Mouse (Mus musculus): ENCODE results near the gene Bub3. TPM values are rescaled to one million over a fixed set of nuclear protein-coding genes. Genes with fewer than 3 reads are reported as not detected.

Bub3 gene
- total RNA-seq, 1 experiment, result 131 TPM

- Histone ChIP-seq H3K9me3 (ENCODE audit: control insufficient read depth, insufficient read depth, low read depth, low read length) (no peaks in the 10 kb centered on the region), H3K9ac (ENCODE audit: insufficient read depth, low read depth, low read length, poor library complexity, severe bottlenecking) (peak overlapping the region; percentile 99), H3K27ac (ENCODE audit: insufficient read depth, low read depth, low read length, poor library complexity, severe bottlenecking) (peak overlapping the region; percentile 64), H3K4me3 (ENCODE audit: insufficient read depth in 1 of 2, low read depth in 1 of 2, low read length in 2 of 2, poor library complexity in 1 of 2, severe bottlenecking in 1 of 2) (peak overlapping the region; percentile 91 to 95), H3K36me3 (ENCODE audit: control insufficient read depth, insufficient read depth, low read length, poor library complexity, severe bottlenecking) (peaks cover 23% of the 10 kb centered on the region), H3K4me1 (ENCODE audit: control insufficient read depth in 2 of 2, insufficient read depth in 2 of 2, low read length in 2 of 2, poor library complexity in 1 of 2) (peaks cover 0 to 2% of the 10 kb centered on the region in 2 experiments; a peak in 1 of 4 replicates)
- no peak for DNase-seq (ENCODE audit: low read depth, low spot score)
- TF ChIP-seq HCFC1 (IDR thresholded peaks at IDR 0.05; ENCODE audit: borderline replicate concordance, insufficient read depth, low read length) (no peak), ZNF384 (IDR thresholded peaks at IDR 0.05; ENCODE audit: low read depth, low read length) (no peak), CHD2 (IDR thresholded peaks at IDR 0.05; ENCODE audit: low read depth, low read length) (no peak), ZC3H11A (IDR thresholded peaks at IDR 0.05; ENCODE audit: borderline replicate concordance, low read depth, low read length) (no peak)
- in situ Hi-C loops (cut with MboI; ENCODE audit: low sequenced_read_pairs in 2 of 2, unreplicated experiment in 2 of 2), result no loop called here
Measured at GRCm38 (mm10) chr7:131560697-131561042, 648 bp downstream of the Bub3 start.

GRCm38 (mm10) chr7:131575246-131575645 is 15.2 kb downstream of the Bub3 start:
- DNase-seq (ENCODE audit: low read depth, low spot score), result no peak
- TF ChIP-seq ZC3H11A (IDR thresholded peaks at IDR 0.05; ENCODE audit: borderline replicate concordance, low read depth, low read length), result no peak
- TF ChIP-seq MAFK (IDR thresholded peaks at IDR 0.05; ENCODE audit: insufficient read depth, low read depth, low read length), result no peak
- no peak for TF ChIP-seq ZNF384 (IDR thresholded peaks at IDR 0.05; ENCODE audit: low read depth, low read length)
- TF ChIP-seq HCFC1 (IDR thresholded peaks at IDR 0.05; ENCODE audit: borderline replicate concordance, insufficient read depth, low read length), result no peak
- no peak for TF ChIP-seq CHD2 (IDR thresholded peaks at IDR 0.05; ENCODE audit: low read depth, low read length)
- H3K4me1 ChIP-seq (ENCODE audit: control insufficient read depth in 2 of 2, insufficient read depth in 2 of 2, low read length in 2 of 2, poor library complexity in 1 of 2), result no peaks in the 10 kb centered on the region
- H3K36me3 ChIP-seq (ENCODE audit: control insufficient read depth, insufficient read depth, low read length, poor library complexity, severe bottlenecking), result peaks cover 14% of the 10 kb centered on the region
- H3K9me3 ChIP-seq (ENCODE audit: control insufficient read depth, insufficient read depth, low read depth, low read length), result no peaks in the 10 kb centered on the region
- no peak overlapping the region for H3K9ac ChIP-seq (ENCODE audit: insufficient read depth, low read depth, low read length, poor library complexity, severe bottlenecking)
- no peak overlapping the region for H3K4me3 ChIP-seq (ENCODE audit: insufficient read depth in 1 of 2, low read depth in 1 of 2, low read length in 2 of 2, poor library complexity in 1 of 2, severe bottlenecking in 1 of 2)
- in situ Hi-C loops (cut with MboI; ENCODE audit: low sequenced_read_pairs in 2 of 2, unreplicated experiment in 2 of 2), result no loop called here
- no peak overlapping the region for H3K27ac ChIP-seq (ENCODE audit: insufficient read depth, low read depth, low read length, poor library complexity, severe bottlenecking)

GRCm38 (mm10) chr7:131582178-131582577 is 22.2 kb downstream of the Bub3 start:
- H3K4me3 ChIP-seq (ENCODE audit: insufficient read depth in 1 of 2, low read depth in 1 of 2, low read length in 2 of 2, poor library complexity in 1 of 2, severe bottlenecking in 1 of 2), result no peak overlapping the region
- H3K9ac ChIP-seq (ENCODE audit: insufficient read depth, low read depth, low read length, poor library complexity, severe bottlenecking), result no peak overlapping the region
- TF ChIP-seq ZC3H11A (IDR thresholded peaks at IDR 0.05; ENCODE audit: borderline replicate concordance, low read depth, low read length), result no peak
- H3K36me3 ChIP-seq (ENCODE audit: control insufficient read depth, insufficient read depth, low read length, poor library complexity, severe bottlenecking), result no peaks in the 10 kb centered on the region
- H3K27ac ChIP-seq (ENCODE audit: insufficient read depth, low read depth, low read length, poor library complexity, severe bottlenecking), result no peak overlapping the region
- in situ Hi-C loops (cut with MboI; ENCODE audit: low sequenced_read_pairs in 2 of 2, unreplicated experiment in 2 of 2), result no loop called here
- no peaks in the 10 kb centered on the region for H3K4me1 ChIP-seq (ENCODE audit: control insufficient read depth in 2 of 2, insufficient read depth in 2 of 2, low read length in 2 of 2, poor library complexity in 1 of 2)
- DNase-seq (ENCODE audit: low read depth, low spot score), result no peak
- no peaks in the 10 kb centered on the region for H3K9me3 ChIP-seq (ENCODE audit: control insufficient read depth, insufficient read depth, low read depth, low read length)

- in situ Hi-C loops (cut with MboI; ENCODE audit: low sequenced_read_pairs in 2 of 2, unreplicated experiment in 2 of 2), result no loop called here
- Histone ChIP-seq H3K9ac (ENCODE audit: insufficient read depth, low read depth, low read length, poor library complexity, severe bottlenecking) (no peak overlapping the region), H3K27ac (ENCODE audit: insufficient read depth, low read depth, low read length, poor library complexity, severe bottlenecking) (no peak overlapping the region), H3K4me1 (ENCODE audit: control insufficient read depth in 2 of 2, insufficient read depth in 2 of 2, low read length in 2 of 2, poor library complexity in 1 of 2) (no peaks in the 10 kb centered on the region), H3K36me3 (ENCODE audit: control insufficient read depth, insufficient read depth, low read length, poor library complexity, severe bottlenecking) (no peaks in the 10 kb centered on the region), H3K4me3 (ENCODE audit: insufficient read depth in 1 of 2, low read depth in 1 of 2, low read length in 2 of 2, poor library complexity in 1 of 2, severe bottlenecking in 1 of 2) (no peak overlapping the region), H3K9me3 (ENCODE audit: control insufficient read depth, insufficient read depth, low read depth, low read length) (no peaks in the 10 kb centered on the region)
- DNase-seq (ENCODE audit: low read depth, low spot score), result no peak
- TF ChIP-seq HCFC1 (IDR thresholded peaks at IDR 0.05; ENCODE audit: borderline replicate concordance, insufficient read depth, low read length) (no peak), ZC3H11A (IDR thresholded peaks at IDR 0.05; ENCODE audit: borderline replicate concordance, low read depth, low read length) (no peak), MAFK (IDR thresholded peaks at IDR 0.05; ENCODE audit: insufficient read depth, low read depth, low read length) (no peak), ZNF384 (IDR thresholded peaks at IDR 0.05; ENCODE audit: low read depth, low read length) (no peak), CHD2 (IDR thresholded peaks at IDR 0.05; ENCODE audit: low read depth, low read length) (no peak)
Measured at GRCm38 (mm10) chr7:131585551-131585950, 25.5 kb downstream of the Bub3 start.

- Histone ChIP-seq H3K9ac (ENCODE audit: insufficient read depth, low read depth, low read length, poor library complexity, severe bottlenecking) (no peak overlapping the region), H3K27ac (ENCODE audit: insufficient read depth, low read depth, low read length, poor library complexity, severe bottlenecking) (no peak overlapping the region)
- no peak for DNase-seq (ENCODE audit: low read depth, low spot score)
Measured at GRCm38 (mm10) chr7:131597779-131598482, 37.9 kb downstream of the Bub3 start.

More at GRCm38 (mm10) chr7:131597779-131598482, 37.9 kb downstream of the Bub3 start:
- in situ Hi-C loops (cut with MboI; ENCODE audit: low sequenced_read_pairs in 2 of 2, unreplicated experiment in 2 of 2), result no loop called here
- H3K4me1 ChIP-seq (ENCODE audit: control insufficient read depth in 2 of 2, insufficient read depth in 2 of 2, low read length in 2 of 2, poor library complexity in 1 of 2), result peaks cover 0 to 4% of the 10 kb centered on the region in 2 experiments; a peak in 1 of 4 replicates
- no peaks in the 10 kb centered on the region for H3K9me3 ChIP-seq (ENCODE audit: control insufficient read depth, insufficient read depth, low read depth, low read length)
- H3K36me3 ChIP-seq (ENCODE audit: control insufficient read depth, insufficient read depth, low read length, poor library complexity, severe bottlenecking), result no peaks in the 10 kb centered on the region
- no peak overlapping the region for H3K4me3 ChIP-seq (ENCODE audit: insufficient read depth in 1 of 2, low read depth in 1 of 2, low read length in 2 of 2, poor library complexity in 1 of 2, severe bottlenecking in 1 of 2)
- TF ChIP-seq ZC3H11A (IDR thresholded peaks at IDR 0.05; ENCODE audit: borderline replicate concordance, low read depth, low read length) (no peak), MAFK (IDR thresholded peaks at IDR 0.05; ENCODE audit: insufficient read depth, low read depth, low read length) (no peak), CHD2 (IDR thresholded peaks at IDR 0.05; ENCODE audit: low read depth, low read length) (no peak), HCFC1 (IDR thresholded peaks at IDR 0.05; ENCODE audit: borderline replicate concordance, insufficient read depth, low read length) (no peak), ZNF384 (IDR thresholded peaks at IDR 0.05; ENCODE audit: low read depth, low read length) (no peak)

Data from ES-E14 (cell line).